Mouse (Mus musculus) ovary, adult 18-20 months (tissue): Measurements from ENCODE around the gene Btbd35f25.
"Not testable (repeated sequence)": the region's sequence is repeated elsewhere in the genome, so short reads cannot be mapped to it uniquely, and the experiment has no call there.

ENCODE experiments used
- DNase-seq: peaks from one replicate; pipeline ENCODE4 v3.0.0; 2022; ENCODE audit warnings: low spot score, mixed read lengths

The Btbd35f25 gene

DNA sequence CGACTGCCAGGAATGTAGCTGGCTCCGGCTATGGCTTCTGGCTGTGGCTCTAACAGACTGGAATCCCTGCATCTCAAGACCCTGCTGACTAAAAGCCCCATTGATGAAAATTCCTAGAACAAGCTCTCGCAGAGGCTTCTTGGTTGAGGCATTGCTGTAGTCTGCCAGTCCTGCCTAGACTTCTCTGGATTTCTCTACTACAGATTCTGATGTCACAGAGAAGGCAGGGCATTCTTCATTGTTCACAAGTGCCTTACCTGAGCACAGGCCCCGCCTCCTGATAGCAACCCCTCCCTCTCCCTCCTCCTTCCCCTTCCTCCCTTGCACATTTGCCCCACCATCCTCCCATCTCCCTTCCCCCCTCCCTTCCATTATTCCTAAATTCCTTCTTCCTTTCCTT is at the start of gene Btbd35f25:
Btbd35f25 (minus strand) TSS at position 101 of the 400 bp plus-strand sequence.
- not testable (repeated sequence) for DNase-seq

DNA sequence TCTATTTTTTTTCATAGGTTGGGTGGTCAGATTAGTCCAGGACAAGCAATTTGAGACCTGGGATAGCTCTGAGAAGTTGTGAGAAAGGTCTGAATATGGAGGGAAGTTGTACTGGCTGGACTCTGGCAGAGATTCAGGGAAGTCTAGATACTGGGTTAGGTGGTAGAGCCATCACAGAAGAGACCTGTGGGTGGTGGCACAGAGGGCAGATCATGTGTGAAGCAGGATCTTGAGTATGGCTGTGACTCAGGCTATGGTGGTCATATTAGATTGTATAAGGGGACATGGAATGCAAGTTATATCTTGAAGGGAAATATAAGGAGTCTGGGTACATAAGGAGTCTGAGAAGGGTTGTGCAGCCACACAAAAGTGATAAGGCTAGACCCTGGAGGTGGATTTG is 49.3 kb upstream of the Btbd35f25 start:
- no peak for DNase-seq

DNA sequence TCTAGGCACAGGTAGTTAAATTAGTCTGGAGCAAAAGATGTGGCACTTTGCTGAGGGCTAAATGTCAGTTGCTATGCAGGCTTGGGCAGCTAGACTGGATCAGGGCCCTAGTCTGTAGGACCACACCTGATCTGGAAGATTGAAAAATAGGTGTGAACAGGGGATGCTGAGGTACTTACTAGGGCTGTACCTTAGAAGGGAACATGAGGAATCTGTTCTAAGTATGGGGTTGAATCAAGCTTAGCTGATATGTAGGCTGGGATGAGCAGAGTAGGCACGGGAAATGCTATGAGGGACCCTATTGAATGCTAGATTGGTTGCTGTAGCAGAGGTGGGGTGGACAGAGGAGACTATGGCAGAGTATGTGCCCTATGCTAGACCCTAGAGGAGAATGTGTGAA is 47.0 kb upstream of the Btbd35f25 start:
- DNase-seq, result no peak

DNA sequence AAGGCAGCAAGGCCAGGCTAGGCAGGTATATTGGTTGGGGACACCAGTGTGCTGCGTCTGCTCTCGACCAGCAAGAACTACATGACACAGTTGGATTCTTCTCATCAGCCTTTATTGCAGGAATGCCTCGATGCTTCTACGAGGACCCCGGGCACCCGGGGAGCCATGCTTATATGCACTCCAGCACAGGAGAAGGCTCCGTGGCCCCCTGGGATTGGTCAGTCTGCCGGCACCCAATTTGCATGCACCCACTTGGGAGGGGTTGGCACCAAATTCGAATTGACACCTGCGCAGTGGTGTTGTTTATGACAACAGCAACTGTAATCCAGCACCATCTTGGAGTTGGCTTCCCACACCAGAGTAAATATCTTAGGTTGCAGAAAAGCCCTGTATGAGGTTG is 28.1 kb upstream of the Btbd35f25 start:
- DNase-seq, result no peak

DNA sequence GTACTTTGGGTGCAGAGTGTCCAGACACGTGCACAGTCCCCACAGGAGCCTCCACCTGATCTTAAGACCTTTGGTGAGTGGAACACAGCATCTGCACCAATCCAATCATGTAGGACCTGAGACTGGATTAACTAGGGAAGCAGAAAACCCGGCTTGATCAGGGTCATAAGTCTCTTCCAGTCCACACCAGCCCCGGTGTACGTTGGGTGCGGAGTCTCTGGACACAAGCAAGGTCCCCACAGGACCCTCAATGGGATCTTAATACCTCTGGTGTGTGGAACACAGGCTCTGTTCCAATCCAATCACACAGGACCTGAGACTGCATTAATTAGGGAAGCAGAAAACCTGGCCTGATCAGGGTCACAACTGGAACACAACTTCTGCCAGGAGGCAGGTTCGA is 20.0 kb upstream of the Btbd35f25 start:
- DNase-seq, result no peak
